Comparison of ENCODE assay signal across 8 mouse cellular contexts in the genomic region with DNA sequence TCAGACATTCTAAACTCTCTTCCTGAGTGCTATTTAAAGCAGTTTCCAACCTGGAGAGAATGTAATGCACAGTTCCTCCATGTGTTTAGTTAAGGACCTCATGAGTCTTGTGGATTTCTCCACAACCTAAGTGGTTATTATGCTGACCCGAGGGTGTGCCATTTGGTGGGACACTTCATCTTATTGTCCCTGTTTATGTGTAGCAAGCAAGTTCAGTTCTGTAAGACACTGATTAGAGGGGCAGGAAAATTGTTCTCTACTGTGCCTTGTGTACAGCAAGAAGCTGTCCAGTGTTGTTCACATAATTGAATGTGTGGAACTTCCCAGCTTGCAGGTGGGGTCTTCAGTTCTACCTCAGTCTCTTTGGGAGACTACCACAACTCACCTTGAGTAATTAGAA. TPM values are rescaled to one million over a fixed set of nuclear protein-coding genes. Genes with fewer than 3 reads are reported as not detected.
A peak's percentile ranks its signal among the peaks of the same experiment; 100 is the strongest.
DNase-seq lines count a peak whose midpoint lies in the region; ATAC-seq and TF ChIP-seq lines count a peak whose summit lies in the region.

No protein-coding gene starts in this region.

- H3K27me3 ChIP-seq in forebrain, embryonic 15.5 days, result no peaks in the 10 kb centered on the region
- no peaks in the 10 kb centered on the region for H3K27me3 ChIP-seq in forebrain, embryonic 14.5 days (replicated peaks; ENCODE audit: control insufficient read depth, insufficient read depth, low read length)
- no peaks in the 10 kb centered on the region for H3K27me3 ChIP-seq in lung, postnatal 0 days (replicated peaks; ENCODE audit: insufficient read depth, low read length)
- no peaks in the 10 kb centered on the region for H3K27me3 ChIP-seq in hindbrain, embryonic 16.5 days (replicated peaks; ENCODE audit: control insufficient read depth, insufficient read depth, low read length)
- H3K27me3 ChIP-seq in neural tube, embryonic 15.5 days (replicated peaks), result no peaks in the 10 kb centered on the region

- H3K4me3 ChIP-seq in forebrain, embryonic 15.5 days, result no peak overlapping the region
- no peak overlapping the region for H3K4me3 ChIP-seq in forebrain, embryonic 14.5 days (ENCODE audit: low read depth, low read length)
- H3K4me3 ChIP-seq in lung, postnatal 0 days (ENCODE audit: low read depth, low read length), result no peak overlapping the region
- H3K4me3 ChIP-seq in lung, adult 2 months (replicated peaks; ENCODE audit: extremely low read depth, low read depth, low read length), result no peak overlapping the region
- no peak overlapping the region for H3K4me3 ChIP-seq in hindbrain, embryonic 16.5 days (ENCODE audit: low read length)
- H3K4me3 ChIP-seq in neural tube, embryonic 15.5 days (replicated peaks), result no peak overlapping the region

- WGBS in forebrain, embryonic 15.5 days, result 69% methylated on average over 1 of the region's 1 CpGs
- WGBS in forebrain, embryonic 14.5 days, result 88% methylated on average over 1 of the region's 1 CpGs
- 15% methylated on average over 1 of the region's 1 CpGs for WGBS in lung, postnatal 0 days
- WGBS in lung, adult 2 months, result 5% methylated on average over 1 of the region's 1 CpGs
- 61% methylated on average over 1 of the region's 1 CpGs for WGBS in hindbrain, embryonic 16.5 days
- WGBS in neural tube, embryonic 15.5 days, result 78% methylated on average over 1 of the region's 1 CpGs

- H3K27ac ChIP-seq in forebrain, embryonic 15.5 days (replicated peaks), result 0 out of 2 replicates have a peak overlapping the region, but pooled peaks have one; percentile 8
- H3K27ac ChIP-seq in forebrain, embryonic 14.5 days (ENCODE audit: low read depth, low read length), result no peak overlapping the region
- peak overlapping the region; percentile 85 for H3K27ac ChIP-seq in lung, postnatal 0 days (ENCODE audit: low read length)
- H3K27ac ChIP-seq in hindbrain, embryonic 16.5 days (ENCODE audit: low read depth, low read length), result peak overlapping the region; percentile 54
- peak overlapping the region; percentile 65; the same call in 1 of the 2 replicates for H3K27ac ChIP-seq in neural tube, embryonic 15.5 days (replicated peaks)

- peaks cover 19% of the 10 kb centered on the region; the same call in 1 of the 2 replicates for H3K4me1 ChIP-seq in forebrain, embryonic 15.5 days
- H3K4me1 ChIP-seq in forebrain, embryonic 14.5 days (ENCODE audit: control insufficient read depth, insufficient read depth, low read length), result peaks cover 9% of the 10 kb centered on the region; the same call in 1 of the 2 replicates
- H3K4me1 ChIP-seq in lung, postnatal 0 days (ENCODE audit: insufficient read depth, low read depth, low read length), result no peaks in the 10 kb centered on the region
- no peaks in the 10 kb centered on the region; the same call in 1 of the 2 replicates for H3K4me1 ChIP-seq in lung, adult 2 months (ENCODE audit: control insufficient read depth, insufficient read depth, low read length)
- H3K4me1 ChIP-seq in hindbrain, embryonic 16.5 days (ENCODE audit: control insufficient read depth, insufficient read depth, low read depth, low read length), result no peaks in the 10 kb centered on the region
- H3K4me1 ChIP-seq in neural tube, embryonic 15.5 days, result peaks cover 5% of the 10 kb centered on the region; the same call in 1 of the 2 replicates

- no peaks in the 10 kb centered on the region for H3K9me3 ChIP-seq in forebrain, embryonic 15.5 days
- H3K9me3 ChIP-seq in forebrain, embryonic 14.5 days (replicated peaks; ENCODE audit: control insufficient read depth, low read length), result no peaks in the 10 kb centered on the region
- no peaks in the 10 kb centered on the region for H3K9me3 ChIP-seq in lung, postnatal 0 days (ENCODE audit: low read length)
- no peaks in the 10 kb centered on the region for H3K9me3 ChIP-seq in hindbrain, embryonic 16.5 days (ENCODE audit: control insufficient read depth, low read length)
- no peaks in the 10 kb centered on the region for H3K9me3 ChIP-seq in neural tube, embryonic 15.5 days (replicated peaks)

- TF ChIP-seq POLR2A in lung, adult 2 months (IDR thresholded peaks at IDR 0.05; ENCODE audit: borderline replicate concordance, extremely low read depth, low read depth, low read length), result no peak

- no peak overlapping the region for H3K9ac ChIP-seq in forebrain, embryonic 15.5 days (replicated peaks)
- no peak overlapping the region for H3K9ac ChIP-seq in forebrain, embryonic 14.5 days (ENCODE audit: low read length)
- no peak overlapping the region for H3K9ac ChIP-seq in lung, postnatal 0 days (replicated peaks; ENCODE audit: low read depth)
- H3K9ac ChIP-seq in hindbrain, embryonic 16.5 days (ENCODE audit: low read depth, low read length), result no peak overlapping the region
- no peak overlapping the region for H3K9ac ChIP-seq in neural tube, embryonic 15.5 days (replicated peaks)

- H3K4me2 ChIP-seq in forebrain, embryonic 15.5 days (replicated peaks), result no peak overlapping the region
- H3K4me2 ChIP-seq in forebrain, embryonic 14.5 days (ENCODE audit: low read length), result no peak overlapping the region
- H3K4me2 ChIP-seq in lung, postnatal 0 days (replicated peaks; ENCODE audit: low read depth, low read length), result peak overlapping the region; percentile 27
- no peak overlapping the region for H3K4me2 ChIP-seq in hindbrain, embryonic 16.5 days (ENCODE audit: low read length)
- H3K4me2 ChIP-seq in neural tube, embryonic 15.5 days, result no peak overlapping the region

- no peak for DNase-seq in forebrain, embryonic 14.5 days (ENCODE audit: low spot score)
- peak; percentile 41 for DNase-seq in lung, postnatal 0 days (ENCODE audit: low spot score)
- no peak for DNase-seq in lung, adult 2 months
- no peak for DNase-seq in B cell, adult 2 months
- DNase-seq in urinary bladder, adult 2 months (ENCODE audit: low spot score), result no peak

- no peaks in the 10 kb centered on the region for H3K36me3 ChIP-seq in forebrain, embryonic 15.5 days
- H3K36me3 ChIP-seq in forebrain, embryonic 14.5 days (ENCODE audit: control insufficient read depth, insufficient read depth, low read length), result no peaks in the 10 kb centered on the region
- H3K36me3 ChIP-seq in lung, postnatal 0 days (ENCODE audit: insufficient read depth, low read length), result no peaks in the 10 kb centered on the region
- no peaks in the 10 kb centered on the region for H3K36me3 ChIP-seq in hindbrain, embryonic 16.5 days (ENCODE audit: control insufficient read depth, insufficient read depth, low read length)
- H3K36me3 ChIP-seq in neural tube, embryonic 15.5 days, result no peaks in the 10 kb centered on the region

- no peak for TF ChIP-seq EP300 in lung, postnatal 0 days (IDR thresholded peaks at IDR 0.05)

- no peak for TF ChIP-seq CTCF in lung, postnatal 0 days (IDR thresholded peaks at IDR 0.05)
- no peak for TF ChIP-seq CTCF in lung, adult 2 months (IDR thresholded peaks at IDR 0.05; ENCODE audit: insufficient read depth, low read length)

- no peak for ATAC-seq in forebrain, embryonic 15.5 days (replicated peaks)
- ATAC-seq in forebrain, embryonic 14.5 days, result no peak
- peak; percentile 6; the same call in 1 of the 2 replicates for ATAC-seq in lung, postnatal 0 days
- ATAC-seq in hindbrain, embryonic 16.5 days, result no peak
- ATAC-seq in neural tube, embryonic 15.5 days (ENCODE audit: low FRiP score), result no peak

RNA-seq across cellular contexts. Expression of a gene that starts 15.6 kb away (rescaled TPM):
- 38.6 and 40.4 TPM in 2 replicates for polyA plus RNA-seq in forebrain, embryonic 15.5 days (2015; fragmentation: Nextera tagmentation; extraction: Ambion mirVana)
- 32.8 and 57.9 TPM in 2 replicates for polyA plus RNA-seq in forebrain, embryonic 14.5 days (2014; fragmentation: Nextera tagmentation; extraction: Ambion mirVana)
- polyA plus RNA-seq in lung, postnatal 0 days (2015; fragmentation: Nextera tagmentation; extraction: Ambion mirVana), result 349 and 355 TPM in 2 replicates
- 151 and 172 TPM in 2 replicates for polyA plus RNA-seq in lung, adult 2 months (2012; rRNA removed)
- 114 and 205 TPM in 2 replicates for polyA plus RNA-seq in hindbrain, embryonic 16.5 days (2015; fragmentation: Nextera tagmentation; extraction: Ambion mirVana)
- 239 and 261 TPM in 2 replicates for polyA plus RNA-seq in neural tube, embryonic 15.5 days (2015; fragmentation: Nextera tagmentation; extraction: Ambion mirVana)
- polyA plus RNA-seq in urinary bladder, adult 2 months (2012; rRNA removed), result 1,014 and 1,293 TPM in 2 replicates
